Mouse (Mus musculus) midbrain, embryonic 11.5 days (tissue): ENCODE measurements at regions not wholly inside any gene's neighbourhood (a gene's known extent, or its start where the extent isn't known, plus 50 kb on each side); places are given as distances from the start of the nearest gene placed in this dataset.

ENCODE experiments used
- ATAC-seq: fragments of 200-750 bp; cut with Nextera tagmentation; 2 replicates; pipeline ENCODE4 v1.8.0; 2017; ENCODE audit warnings: moderate TSS enrichment, moderate library complexity; ENCODE audit not compliant: low FRiP score
- DNase-seq: peaks from one replicate; pipeline ENCODE4 v3.0.0; 2015; ENCODE audit warnings: low spot score; ENCODE audit errors: missing footprints
- H3K27ac ChIP-seq: fragments of 300-500 bp; sonication (generic); 2 replicates; pipeline ENCODE4 v1.5.1; 2014; ENCODE audit warnings: low read depth, low read length
- H3K27me3 ChIP-seq: fragments of 300-500 bp; sonication (generic); 2 replicates; pipeline ENCODE4 v1.6.1; 2014; ENCODE audit warnings: mild to moderate bottlenecking, low read length, moderate library complexity, mixed read lengths; ENCODE audit not compliant: control insufficient read depth, insufficient read depth
- H3K36me3 ChIP-seq: fragments of 300-500 bp; sonication (generic); 2 replicates; pipeline ENCODE4 v1.6.1; 2014; ENCODE audit warnings: mild to moderate bottlenecking, low read length, moderate library complexity, mixed read lengths; ENCODE audit not compliant: control insufficient read depth, insufficient read depth
- H3K4me1 ChIP-seq: fragments of 300-500 bp; sonication (generic); 2 replicates; pipeline ENCODE4 v1.6.1; 2014; ENCODE audit warnings: low read length; ENCODE audit not compliant: control insufficient read depth, insufficient read depth
- H3K4me2 ChIP-seq: fragments of 300-500 bp; sonication (generic); 2 replicates; pipeline ENCODE4 v1.6.1; 2014; ENCODE audit warnings: mild to moderate bottlenecking, moderate library complexity
- H3K4me3 ChIP-seq: fragments of 300-500 bp; sonication (generic); 2 replicates; pipeline ENCODE4 v1.5.1; 2014; ENCODE audit warnings: low read depth, low read length
- H3K9ac ChIP-seq: fragments of 300-500 bp; sonication (generic); 2 replicates; pipeline ENCODE4 v1.6.1; 2014; ENCODE audit warnings: low read length
- H3K9me3 ChIP-seq: fragments of 300-500 bp; sonication (generic); 2 replicates; pipeline ENCODE4 v1.6.1; 2016; ENCODE audit warnings: low read length; ENCODE audit not compliant: control insufficient read depth
- WGBS: fragments of 180-500 bp; shearing (Covaris S2); extraction: QIAGEN DNeasy Blood & Tissue Kit; methylation state at CpG from one replicate; pipeline ENCODE4 v1.1.7; 2014; 5-methylcytosine and 5-hydroxymethylcytosine counted together

DNA sequence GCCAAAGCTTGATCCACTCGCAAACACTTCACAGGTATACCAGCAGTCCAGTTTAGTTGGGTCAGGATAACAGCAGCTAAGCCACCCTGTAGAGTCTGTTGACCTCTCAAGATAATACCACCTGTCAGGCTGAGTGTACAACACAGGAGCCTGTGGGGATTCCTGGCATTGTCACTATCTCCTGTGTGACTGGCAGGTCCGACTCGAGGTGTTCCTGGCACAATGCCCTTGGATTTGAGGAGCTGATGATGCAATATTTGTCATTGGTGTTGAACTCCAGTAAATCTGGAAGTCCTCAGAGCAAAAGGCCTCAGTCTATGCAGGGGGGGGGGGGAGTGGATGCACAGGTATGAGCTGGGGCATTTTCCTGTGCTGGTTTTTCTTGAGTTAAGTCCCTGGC lies 78.5 kb upstream of the Rbm19 start:
- ATAC-seq (no peak), DNase-seq (no peak)
- Histone ChIP-seq H3K9ac (no peak overlapping the region), H3K4me1 (peaks cover 5% of the 10 kb centered on the region; the same call in 1 of the 2 replicates), H3K9me3 (no peaks in the 10 kb centered on the region), H3K4me2 (no peak overlapping the region), H3K27me3 (no peaks in the 10 kb centered on the region), H3K4me3 (no peak overlapping the region), H3K36me3 (no peaks in the 10 kb centered on the region), H3K27ac (no peak overlapping the region)
- WGBS, result 87% methylated on average over 3 of the region's 3 CpGs

GRCm38 (mm10) chr5:120043786-120044185 lies 72.5 kb upstream of the Rbm19 start:
- H3K4me3 ChIP-seq, result no peak overlapping the region
- H3K4me2 ChIP-seq, result no peak overlapping the region
- H3K27me3 ChIP-seq, result no peaks in the 10 kb centered on the region
- no peak overlapping the region for H3K9ac ChIP-seq
- ATAC-seq, result no peak
- H3K4me1 ChIP-seq, result no peaks in the 10 kb centered on the region
- no peaks in the 10 kb centered on the region for H3K9me3 ChIP-seq
- DNase-seq, result no peak
- WGBS, result 90% methylated on average over 4 of the region's 4 CpGs
- no peaks in the 10 kb centered on the region for H3K36me3 ChIP-seq
- no peak overlapping the region for H3K27ac ChIP-seq

DNA sequence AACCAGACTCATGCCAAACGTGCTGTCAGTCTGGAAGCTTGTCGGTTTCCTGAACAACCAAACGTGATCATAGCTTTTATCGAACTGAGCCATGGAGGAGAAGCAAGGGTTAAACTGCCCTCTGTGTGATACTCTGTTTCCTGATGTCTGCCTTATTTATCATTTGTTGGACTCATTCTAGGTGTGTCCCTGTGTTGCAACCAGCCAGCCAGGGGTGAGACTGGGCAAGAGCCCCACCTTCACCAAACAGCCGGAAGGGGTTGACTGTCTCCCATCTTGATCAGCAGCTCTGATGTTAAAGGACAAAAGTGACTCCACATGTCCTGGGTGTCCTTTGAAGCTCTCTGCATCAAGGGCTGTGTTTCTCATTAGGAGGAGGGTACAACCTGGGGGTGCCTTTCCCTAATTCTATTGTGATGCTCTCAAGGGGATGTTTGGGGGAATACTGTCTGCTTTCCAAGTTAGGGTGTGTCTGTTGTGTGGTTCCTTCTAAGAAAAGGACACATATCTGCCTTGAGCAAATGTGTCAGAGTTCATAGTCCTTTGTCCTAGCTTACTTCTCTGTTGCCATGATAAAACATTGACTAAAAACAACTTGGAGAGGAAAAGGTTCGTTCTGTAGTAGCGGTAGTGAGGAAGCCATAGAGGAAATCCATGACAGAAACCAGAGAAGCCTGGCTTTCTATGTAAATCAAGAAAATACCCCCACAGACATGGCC lies 67.0 kb upstream of the Rbm19 start:
- WGBS, result 92% methylated on average over 7 of the region's 7 CpGs

GRCm38 (mm10) chr5:120050728-120051436 lies 65.4 kb upstream of the Rbm19 start:
- no peak for DNase-seq
- no peaks in the 10 kb centered on the region for H3K4me1 ChIP-seq
- H3K4me2 ChIP-seq, result no peak overlapping the region
- no peak overlapping the region for H3K9ac ChIP-seq
- H3K36me3 ChIP-seq, result no peaks in the 10 kb centered on the region
- H3K9me3 ChIP-seq, result no peaks in the 10 kb centered on the region
- no peaks in the 10 kb centered on the region for H3K27me3 ChIP-seq
- no peak overlapping the region for H3K4me3 ChIP-seq
- H3K27ac ChIP-seq, result no peak overlapping the region
- no peak for ATAC-seq
- WGBS, result 85% methylated on average over 8 of the region's 8 CpGs

More for the DNA sequence above, 67.0 kb upstream of the Rbm19 start:
- H3K4me2 ChIP-seq, result no peak overlapping the region
- no peaks in the 10 kb centered on the region for H3K27me3 ChIP-seq
- H3K4me1 ChIP-seq, result no peaks in the 10 kb centered on the region
- no peaks in the 10 kb centered on the region for H3K9me3 ChIP-seq
- no peaks in the 10 kb centered on the region for H3K36me3 ChIP-seq
- DNase-seq (no peak), ATAC-seq (no peak)
- no peak overlapping the region for H3K4me3 ChIP-seq
- no peak overlapping the region for H3K27ac ChIP-seq
- H3K9ac ChIP-seq, result no peak overlapping the region

- WGBS, result 93% methylated on average over 5 of the region's 5 CpGs
- Histone ChIP-seq H3K9me3 (no peaks in the 10 kb centered on the region), H3K27ac (no peak overlapping the region), H3K4me3 (no peak overlapping the region), H3K4me1 (no peaks in the 10 kb centered on the region), H3K36me3 (no peaks in the 10 kb centered on the region), H3K4me2 (no peak overlapping the region), H3K9ac (no peak overlapping the region), H3K27me3 (no peaks in the 10 kb centered on the region)
- DNase-seq (no peak), ATAC-seq (no peak)
Measured at GRCm38 (mm10) chr5:120054498-120055167, 61.6 kb upstream of the Rbm19 start.
